Mouse (Mus musculus): Measurements from ENCODE around the gene Cul4a. TPM values are rescaled to one million over a fixed set of nuclear protein-coding genes. Genes with fewer than 3 reads are reported as not detected.

Cul4a gene
- total and polyA plus RNA-seq, 2 experiments from 2014 or later: 59.4 to 101 TPM

DNA sequence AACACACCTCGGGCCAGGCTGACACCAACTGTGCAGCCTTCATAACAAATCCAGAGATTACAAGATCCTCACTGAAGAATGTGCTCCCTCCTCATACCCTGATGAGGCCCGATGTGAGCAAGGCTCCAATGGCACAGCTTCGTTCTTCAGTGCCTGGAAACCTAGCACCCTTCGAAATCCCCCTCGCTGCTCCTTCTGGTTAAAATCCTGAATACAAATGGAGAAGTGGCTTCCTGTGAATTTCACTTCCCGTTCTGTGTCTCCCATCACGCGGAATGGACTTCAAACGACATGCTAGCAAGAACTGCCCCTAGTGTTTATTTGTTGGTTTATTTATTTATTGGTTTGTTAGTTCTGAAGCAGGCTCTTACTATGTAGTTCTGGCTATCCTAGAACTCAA is 49.9 kb downstream of the Cul4a start:
- DNase-seq (no peak), ATAC-seq (no peak)
- Histone ChIP-seq H3K4me2 (ENCODE audit: low read depth) (no peak overlapping the region), H3K9ac (no peak overlapping the region), H3K27me3 (ENCODE audit: insufficient read depth, low read length) (no peaks in the 10 kb centered on the region), H3K9me3 (ENCODE audit: low read length) (no peaks in the 10 kb centered on the region), H3K4me3 (ENCODE audit: low read depth, low read length) (no peak overlapping the region), H3K4me1 (ENCODE audit: insufficient read depth) (peaks cover 7% of the 10 kb centered on the region; the same call in 1 of the 2 replicates), H3K27ac (ENCODE audit: low read depth, low read length) (no peak overlapping the region), H3K36me3 (ENCODE audit: insufficient read depth) (peaks cover 10% of the 10 kb centered on the region; the same call in 1 of the 2 replicates)
- no peak for TF ChIP-seq CTCF (IDR thresholded peaks at IDR 0.05; ENCODE audit: low read depth)
- 70% methylated on average over 9 of the region's 9 CpGs for WGBS

- Histone ChIP-seq H3K9ac (no peak overlapping the region), H3K27ac (ENCODE audit: low read depth, low read length) (no peak overlapping the region), H3K4me2 (ENCODE audit: low read depth) (no peak overlapping the region), H3K4me1 (ENCODE audit: insufficient read depth) (peaks cover 9% of the 10 kb centered on the region; the same call in 1 of the 2 replicates), H3K27me3 (ENCODE audit: insufficient read depth, low read length) (no peaks in the 10 kb centered on the region), H3K36me3 (ENCODE audit: insufficient read depth) (peaks cover 10% of the 10 kb centered on the region; the same call in 1 of the 2 replicates), H3K4me3 (ENCODE audit: low read depth, low read length) (no peak overlapping the region), H3K9me3 (ENCODE audit: low read length) (no peaks in the 10 kb centered on the region)
- ATAC-seq (no peak), DNase-seq (no peak)
- no peak for TF ChIP-seq CTCF (IDR thresholded peaks at IDR 0.05; ENCODE audit: low read depth)
- 70% methylated on average over 12 of the region's 12 CpGs for WGBS
These were observed 51.1 kb downstream of the Cul4a start for GRCm38 (mm10) chr8:13156327-13157097.

DNA sequence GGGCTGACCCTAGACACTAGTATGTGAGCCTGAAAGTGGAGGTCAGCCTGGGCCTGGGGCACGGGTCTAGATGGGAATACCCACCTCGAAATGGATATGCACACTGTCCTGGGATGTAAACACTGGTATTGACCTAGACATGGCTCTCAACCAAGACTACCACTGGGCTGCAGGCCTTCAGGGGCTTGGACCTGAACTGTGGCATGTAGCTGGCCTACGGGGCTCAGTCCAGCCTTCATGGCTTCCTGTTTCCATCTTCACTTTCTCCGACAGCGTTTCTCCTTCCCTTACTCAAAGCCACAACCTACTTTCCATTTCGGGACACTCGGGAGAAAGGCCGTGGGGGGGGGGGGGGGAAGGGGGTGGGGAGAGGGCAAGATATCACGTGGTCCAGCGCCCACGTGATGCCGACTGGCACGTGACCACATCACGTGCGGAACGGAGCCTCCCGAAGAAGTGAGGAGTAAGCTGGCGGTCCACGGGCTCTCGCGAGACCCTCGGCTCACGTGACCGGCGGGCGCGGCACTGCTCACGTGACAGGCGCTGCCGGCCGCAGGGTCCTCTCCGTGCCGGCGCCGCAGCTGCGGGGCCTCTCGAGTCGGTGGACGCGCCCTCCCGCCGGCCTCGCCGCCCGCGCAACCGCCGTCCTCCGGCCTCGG is 53.4 kb downstream of the Cul4a start, which contains the start of gene Lamp1:
TSS of gene Lamp1 (plus strand) at position 444 of the 659 bp plus-strand sequence.
- H3K36me3 ChIP-seq (ENCODE audit: insufficient read depth): peaks cover 10% of the 10 kb centered on the region; the same call in 1 of the 2 replicates
- DNase-seq (peak; percentile 99), ATAC-seq (peak; percentile 99)
- H3K27me3 ChIP-seq (ENCODE audit: insufficient read depth, low read length): no peaks in the 10 kb centered on the region
- peak within 1 kb of the TSS; percentile 84 for H3K27ac ChIP-seq (ENCODE audit: low read depth, low read length)
- peaks cover 9% of the 10 kb centered on the region; the same call in 1 of the 2 replicates for H3K4me1 ChIP-seq (ENCODE audit: insufficient read depth)
- H3K4me2 ChIP-seq (ENCODE audit: low read depth): peak within 1 kb of the TSS; percentile 90
- H3K9me3 ChIP-seq (ENCODE audit: low read length): no peaks in the 10 kb centered on the region
- peak within 1 kb of the TSS; percentile 83 for H3K9ac ChIP-seq
- WGBS: 3% methylated on average over 18 of the region's 50 CpGs
- no peak for TF ChIP-seq CTCF (IDR thresholded peaks at IDR 0.05; ENCODE audit: low read depth)
- peak within 1 kb of the TSS; percentile 99 for H3K4me3 ChIP-seq (ENCODE audit: low read depth, low read length)

GRCm38 (mm10) chr8:13159377-13159881 is 54.0 kb downstream of the Cul4a start:
- WGBS: 1% methylated on average over 38 of the region's 49 CpGs
- H3K4me2 ChIP-seq (ENCODE audit: low read depth): peak overlapping the region; percentile 90
- H3K36me3 ChIP-seq (ENCODE audit: insufficient read depth): 0 out of 2 replicates have a peak, but pooled peaks cover 4% of the 10 kb centered on the region
- ATAC-seq (peak; percentile 60), DNase-seq (peak; percentile 20)
- H3K4me1 ChIP-seq (ENCODE audit: insufficient read depth): peaks cover 9% of the 10 kb centered on the region; the same call in 1 of the 2 replicates
- no peak for TF ChIP-seq CTCF (IDR thresholded peaks at IDR 0.05; ENCODE audit: low read depth)
- peak overlapping the region; percentile 84 for H3K27ac ChIP-seq (ENCODE audit: low read depth, low read length)
- H3K9me3 ChIP-seq (ENCODE audit: low read length): no peaks in the 10 kb centered on the region
- no peaks in the 10 kb centered on the region for H3K27me3 ChIP-seq (ENCODE audit: insufficient read depth, low read length)
- H3K9ac ChIP-seq: peak overlapping the region; percentile 83
- peak overlapping the region; percentile 99 for H3K4me3 ChIP-seq (ENCODE audit: low read depth, low read length)

- WGBS: 83% methylated on average over 3 of the region's 3 CpGs
These were observed 55.3 kb downstream of the Cul4a start for GRCm38 (mm10) chr8:13160691-13161090.

DNA sequence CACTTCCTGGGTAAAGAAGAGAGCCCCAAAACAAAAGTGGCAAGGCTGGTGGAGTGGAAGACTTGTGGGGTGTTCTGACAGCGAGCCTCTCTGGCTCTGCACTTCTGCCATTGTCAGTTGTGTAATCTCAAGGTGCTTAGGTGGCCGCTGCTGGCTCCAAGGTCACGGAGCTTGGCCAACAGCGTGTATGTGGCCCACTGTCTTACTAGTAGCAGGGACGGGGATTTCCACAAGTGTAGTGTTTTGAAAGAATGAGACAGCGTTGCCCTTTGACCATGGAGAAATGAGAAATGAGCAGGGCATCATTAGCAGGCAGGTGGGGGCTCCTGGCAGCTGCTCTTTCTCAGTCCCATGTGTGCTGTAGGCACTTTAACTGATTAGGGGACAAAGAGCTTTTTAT is 56.7 kb downstream of the Cul4a start:
- no peak for DNase-seq

More at GRCm38 (mm10) chr8:13160691-13161090, 55.3 kb downstream of the Cul4a start:
- Histone ChIP-seq H3K4me2 (ENCODE audit: low read depth) (peak overlapping the region; percentile 90; the same call in 1 of the 2 replicates), H3K36me3 (ENCODE audit: insufficient read depth) (no peaks in the 10 kb centered on the region; the same call in 1 of the 2 replicates), H3K4me3 (ENCODE audit: low read depth, low read length) (no peak overlapping the region), H3K4me1 (ENCODE audit: insufficient read depth) (peaks cover 9% of the 10 kb centered on the region; the same call in 1 of the 2 replicates), H3K27me3 (ENCODE audit: insufficient read depth, low read length) (no peaks in the 10 kb centered on the region), H3K27ac (ENCODE audit: low read depth, low read length) (no peak overlapping the region), H3K9ac (no peak overlapping the region), H3K9me3 (ENCODE audit: low read length) (no peaks in the 10 kb centered on the region)
- DNase-seq: no peak
- TF ChIP-seq CTCF (IDR thresholded peaks at IDR 0.05; ENCODE audit: low read depth): no peak
- ATAC-seq: no peak

More for the DNA sequence above, 56.7 kb downstream of the Cul4a start:
- 86% methylated on average over 6 of the region's 6 CpGs for WGBS
- Histone ChIP-seq H3K4me1 (ENCODE audit: insufficient read depth) (peaks cover 9% of the 10 kb centered on the region; the same call in 1 of the 2 replicates), H3K36me3 (ENCODE audit: insufficient read depth) (no peaks in the 10 kb centered on the region; the same call in 1 of the 2 replicates), H3K4me3 (ENCODE audit: low read depth, low read length) (no peak overlapping the region), H3K9me3 (ENCODE audit: low read length) (no peaks in the 10 kb centered on the region), H3K4me2 (ENCODE audit: low read depth) (no peak overlapping the region), H3K27me3 (ENCODE audit: insufficient read depth, low read length) (no peaks in the 10 kb centered on the region), H3K27ac (ENCODE audit: low read depth, low read length) (no peak overlapping the region), H3K9ac (no peak overlapping the region)
- ATAC-seq: no peak
- TF ChIP-seq CTCF (IDR thresholded peaks at IDR 0.05; ENCODE audit: low read depth): no peak

All from forebrain, postnatal 0 days (tissue).